Mouse (Mus musculus): Measurements from ENCODE around the gene Bora.
"Not testable (repeated sequence)": the region's sequence is repeated elsewhere in the genome, so short reads cannot be mapped to it uniquely, and the experiment has no call there.

The Bora gene

GRCm38 (mm10) chr14:99046031-99046781, at the start of gene Bora, which contains the start of gene Mzt1:
Gene Bora (plus strand): TSS chr14:99046222.
Gene Mzt1 (minus strand): TSS chr14:99046134.
- DNase-seq (ENCODE audit: low spot score in 2 of 2), result peak; percentile 86 to 92

- no peak for DNase-seq (ENCODE audit: low spot score in 2 of 2)
Measured at GRCm38 (mm10) chr14:99010224-99010919, 35.6 kb upstream of the Bora start.

- DNase-seq (ENCODE audit: low spot score in 2 of 2), result no peak
Measured at GRCm38 (mm10) chr14:99010920-99011313, 35.1 kb upstream of the Bora start.

- no peak for DNase-seq (ENCODE audit: low spot score in 2 of 2)
Measured at GRCm38 (mm10) chr14:99018691-99019090, 27.3 kb upstream of the Bora start.

GRCm38 (mm10) chr14:99019136-99019808, 26.8 kb upstream of the Bora start:
- DNase-seq (ENCODE audit: low spot score in 2 of 2), result no peak

GRCm38 (mm10) chr14:99022346-99023086, 23.5 kb upstream of the Bora start:
- DNase-seq (ENCODE audit: low spot score in 2 of 2), result no peak

- DNase-seq (ENCODE audit: low spot score in 2 of 2), result no peak
Measured at GRCm38 (mm10) chr14:99029987-99030386, 16.0 kb upstream of the Bora start.

GRCm38 (mm10) chr14:99031337-99031873, 14.6 kb upstream of the Bora start:
- DNase-seq (ENCODE audit: low spot score in 2 of 2), result no peak

- no peak for DNase-seq (ENCODE audit: low spot score in 2 of 2)
Measured at GRCm38 (mm10) chr14:99032596-99032995, 13.4 kb upstream of the Bora start.

GRCm38 (mm10) chr14:99034851-99035250, 11.2 kb upstream of the Bora start:
- not testable (repeated sequence) for DNase-seq (ENCODE audit: low spot score in 2 of 2)

- no peak for DNase-seq (ENCODE audit: low spot score in 2 of 2)
Measured at GRCm38 (mm10) chr14:99036039-99036438, 10.0 kb upstream of the Bora start.

- no peak for DNase-seq (ENCODE audit: low spot score in 2 of 2)
Measured at GRCm38 (mm10) chr14:99037703-99038102, 8.3 kb upstream of the Bora start.

GRCm38 (mm10) chr14:99039308-99039707, 6.7 kb upstream of the Bora start:
- not testable (repeated sequence) for DNase-seq (ENCODE audit: low spot score in 2 of 2)

- DNase-seq (ENCODE audit: low spot score in 2 of 2), result no peak
Measured at GRCm38 (mm10) chr14:99041416-99041815, 4.6 kb upstream of the Bora start.

- DNase-seq (ENCODE audit: low spot score in 2 of 2), result no peak
Measured at GRCm38 (mm10) chr14:99043499-99043898, 2.5 kb upstream of the Bora start.

GRCm38 (mm10) chr14:99044096-99044495, 1.9 kb upstream of the Bora start:
- DNase-seq (ENCODE audit: low spot score in 2 of 2), result no peak

- no peak for DNase-seq (ENCODE audit: low spot score in 2 of 2)
Measured at GRCm38 (mm10) chr14:99044718-99045117, 1.3 kb upstream of the Bora start.

- DNase-seq (ENCODE audit: low spot score in 2 of 2), result no peak
Measured at GRCm38 (mm10) chr14:99045378-99046030, 518 bp upstream of the Bora start.

GRCm38 (mm10) chr14:99046782-99047181, 760 bp downstream of the Bora start:
- DNase-seq (ENCODE audit: low spot score in 2 of 2), result no peak

GRCm38 (mm10) chr14:99058959-99059586, 13.1 kb downstream of the Bora start:
- peak; percentile 30 to 43 for DNase-seq (ENCODE audit: low spot score in 2 of 2)
